Mouse (Mus musculus): ENCODE data around the gene Nhsl2.

- TF ChIP-seq CTCF (IDR thresholded peaks at IDR 0.05; ENCODE audit: insufficient read depth, low read depth, low read length) (no peak), POLR2A (IDR thresholded peaks at IDR 0.05; ENCODE audit: insufficient read depth, low read depth, low read length) (no peak)
Measured at GRCm38 (mm10) chrX:101942461-101942896, 93.3 kb downstream of the Nhsl2 start.
